Mouse (Mus musculus) cortical plate, adult 2 months (tissue): ENCODE measurements around the gene Gtf2a1.

Source experiments
- CTCF ChIP-seq: fragments of 200-500 bp; IDR thresholded peaks from 2 replicates; pipeline ENCODE4 v1.5.1; 2011; ENCODE audit warnings: mild to moderate bottlenecking, control low read depth, low read length; ENCODE audit not compliant: insufficient read depth; ENCODE audit errors: extremely low read depth
- POLR2A ChIP-seq: fragments of 200-500 bp; IDR thresholded peaks from 2 replicates; pipeline ENCODE4 v1.6.1; 2011; ENCODE audit warnings: mild to moderate bottlenecking, low read length, control low read depth; ENCODE audit not compliant: insufficient read depth; ENCODE audit errors: extremely low read depth

DNA sequence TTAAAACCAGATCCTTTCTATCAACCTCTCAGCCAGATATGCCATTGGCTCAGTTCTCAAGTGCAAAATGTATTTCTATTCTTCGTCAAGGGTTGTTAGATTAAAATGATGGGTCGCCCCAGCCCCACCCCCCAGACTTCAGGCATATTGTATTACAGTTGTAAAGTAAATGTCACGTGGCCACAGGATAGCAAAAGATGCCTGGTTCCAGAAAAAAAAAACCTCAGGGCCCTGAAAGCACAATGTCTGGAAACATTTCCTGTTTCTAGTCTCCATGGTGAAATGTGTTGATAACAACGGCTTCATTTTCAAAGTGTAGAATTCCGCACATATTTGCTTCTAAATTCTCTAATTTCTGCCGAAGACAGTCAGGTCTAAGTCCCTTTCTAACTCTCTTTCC, 14.3 kb upstream of the Gtf2a1 start:
- TF ChIP-seq POLR2A (no peak), CTCF (no peak)
